Mouse (Mus musculus): Measurements from ENCODE around the gene Zbtb40. TPM values are rescaled to one million over a fixed set of nuclear protein-coding genes. Genes with fewer than 3 reads are reported as not detected.

Gene Zbtb40
- 5.0 and 5.3 TPM in 2 replicates for polyA plus RNA-seq (2014; fragmentation: Nextera tagmentation; extraction: Ambion mirVana)

DNA sequence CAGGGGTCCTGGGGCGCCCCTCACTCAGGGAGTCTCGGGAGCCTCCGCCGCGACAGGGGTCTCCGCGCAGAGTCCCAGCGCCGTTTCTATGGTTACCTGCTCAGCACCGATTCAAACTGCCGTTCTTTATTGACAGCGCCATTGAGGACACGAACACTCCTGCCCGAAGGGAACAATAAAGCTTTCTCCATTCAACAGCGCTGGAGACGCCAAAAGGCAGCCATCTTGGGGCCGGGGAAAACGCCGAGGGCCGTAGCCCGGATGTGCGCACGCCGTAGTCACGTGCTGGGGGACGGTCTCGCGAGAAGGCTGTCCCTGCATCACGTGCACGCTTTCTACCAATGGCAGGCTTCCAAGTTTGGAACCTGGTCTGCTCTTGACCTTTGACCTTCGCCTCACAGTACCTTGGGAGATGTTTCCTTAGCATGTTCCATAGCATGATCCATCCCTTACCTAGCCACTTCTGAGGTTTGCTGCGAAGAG is at the start of gene Zbtb40:
Zbtb40 (minus strand) TSS at position 252 of the 483 bp plus-strand sequence.
- Histone ChIP-seq H3K4me1 (ENCODE audit: control insufficient read depth, insufficient read depth, low read length) (peaks cover 7% of the 10 kb centered on the region), H3K9me3 (ENCODE audit: control insufficient read depth, low read length) (peaks cover 2% of the 10 kb centered on the region; the same call in 1 of the 2 replicates), H3K36me3 (ENCODE audit: control insufficient read depth, insufficient read depth, low read length) (no peaks in the 10 kb centered on the region), H3K27me3 (ENCODE audit: control insufficient read depth, insufficient read depth, low read length) (peaks cover 4% of the 10 kb centered on the region; the same call in 1 of the 2 replicates), H3K9ac (ENCODE audit: low read length) (peak within 1 kb of the TSS; percentile 66), H3K4me3 (ENCODE audit: low read depth, low read length) (peak within 1 kb of the TSS; percentile 63), H3K4me2 (ENCODE audit: low read depth) (peak within 1 kb of the TSS; percentile 69), H3K27ac (ENCODE audit: low read depth, low read length) (peak within 1 kb of the TSS; percentile 83)
- ATAC-seq (ENCODE audit: insufficient read depth, low FRiP score, low TSS enrichment) (peak; percentile 97), DNase-seq (ENCODE audit: low spot score) (peak; percentile 99)
- 2% methylated on average over 32 of the region's 32 CpGs for WGBS

DNA sequence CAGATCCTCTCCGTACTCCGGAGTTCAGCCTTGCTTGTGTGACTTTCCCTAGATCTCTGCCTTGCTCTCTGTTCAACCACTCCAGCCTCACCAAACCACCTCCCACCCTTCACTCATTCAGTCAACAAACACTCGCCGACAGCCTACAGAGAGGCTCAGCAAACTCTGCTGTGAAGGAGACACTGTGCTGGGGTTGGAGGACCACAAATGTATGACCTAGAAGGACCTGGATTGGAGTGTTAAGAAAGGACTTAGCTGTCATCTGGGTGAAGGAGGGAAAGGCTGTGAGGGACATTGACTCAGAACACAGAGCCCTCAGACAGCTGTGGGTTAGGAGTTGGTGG is 49.4 kb upstream of the Zbtb40 start:
- no peak overlapping the region for H3K9ac ChIP-seq (ENCODE audit: low read length)
- DNase-seq (ENCODE audit: low spot score) (no peak), ATAC-seq (ENCODE audit: insufficient read depth, low FRiP score, low TSS enrichment) (no peak)
- no peak overlapping the region for H3K27ac ChIP-seq (ENCODE audit: low read depth, low read length)
- H3K4me2 ChIP-seq (ENCODE audit: low read depth), result no peak overlapping the region
- no peak overlapping the region for H3K4me3 ChIP-seq (ENCODE audit: low read depth, low read length)
- H3K36me3 ChIP-seq (ENCODE audit: control insufficient read depth, insufficient read depth, low read length), result no peaks in the 10 kb centered on the region
- H3K4me1 ChIP-seq (ENCODE audit: control insufficient read depth, insufficient read depth, low read length), result no peaks in the 10 kb centered on the region
- no peaks in the 10 kb centered on the region for H3K27me3 ChIP-seq (ENCODE audit: control insufficient read depth, insufficient read depth, low read length)
- no peaks in the 10 kb centered on the region for H3K9me3 ChIP-seq (ENCODE audit: control insufficient read depth, low read length)
- WGBS, result 87% methylated on average over 4 of the region's 4 CpGs

DNA sequence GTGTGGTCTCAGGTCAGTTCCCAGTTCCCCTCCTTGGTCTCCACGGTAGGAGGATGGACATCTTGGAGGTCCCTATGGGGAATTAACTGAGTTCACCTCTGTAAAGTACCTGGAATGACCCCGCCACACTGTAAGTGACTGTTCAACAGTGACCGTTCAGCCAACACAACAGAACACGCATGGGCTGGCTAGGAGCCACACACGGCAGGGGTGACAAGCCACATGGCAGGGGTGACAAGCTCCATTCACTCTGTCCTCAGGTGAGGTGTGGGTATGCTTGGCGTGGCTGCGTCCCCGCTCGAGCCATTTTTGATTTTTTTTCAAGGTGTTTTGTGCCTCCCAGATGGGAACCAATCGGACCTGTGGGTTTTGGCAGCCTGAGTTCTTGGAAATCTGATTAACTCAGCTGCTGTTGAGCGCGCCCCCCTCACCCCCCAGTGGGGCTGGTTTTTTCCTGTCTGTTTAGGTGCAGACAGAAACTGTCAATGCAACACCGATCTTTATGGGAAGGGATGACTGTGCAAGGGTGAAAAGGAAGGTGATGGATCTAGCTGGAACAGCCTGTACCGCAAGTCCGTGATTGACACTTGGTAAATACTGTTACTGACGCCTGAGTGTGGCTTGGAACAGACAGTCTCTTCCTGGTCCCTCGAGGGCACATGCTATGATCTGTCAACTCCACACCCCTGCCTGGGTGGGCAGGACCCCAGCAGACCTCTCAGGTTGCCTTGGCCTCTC is 48.8 kb upstream of the Zbtb40 start:
- ATAC-seq (ENCODE audit: insufficient read depth, low FRiP score, low TSS enrichment) (no peak), DNase-seq (ENCODE audit: low spot score) (no peak)
- Histone ChIP-seq H3K4me1 (ENCODE audit: control insufficient read depth, insufficient read depth, low read length) (no peaks in the 10 kb centered on the region), H3K36me3 (ENCODE audit: control insufficient read depth, insufficient read depth, low read length) (no peaks in the 10 kb centered on the region), H3K4me2 (ENCODE audit: low read depth) (no peak overlapping the region), H3K4me3 (ENCODE audit: low read depth, low read length) (no peak overlapping the region), H3K9me3 (ENCODE audit: control insufficient read depth, low read length) (no peaks in the 10 kb centered on the region), H3K9ac (ENCODE audit: low read length) (no peak overlapping the region), H3K27ac (ENCODE audit: low read depth, low read length) (no peak overlapping the region), H3K27me3 (ENCODE audit: control insufficient read depth, insufficient read depth, low read length) (no peaks in the 10 kb centered on the region)
- WGBS, result 84% methylated on average over 17 of the region's 17 CpGs

DNA sequence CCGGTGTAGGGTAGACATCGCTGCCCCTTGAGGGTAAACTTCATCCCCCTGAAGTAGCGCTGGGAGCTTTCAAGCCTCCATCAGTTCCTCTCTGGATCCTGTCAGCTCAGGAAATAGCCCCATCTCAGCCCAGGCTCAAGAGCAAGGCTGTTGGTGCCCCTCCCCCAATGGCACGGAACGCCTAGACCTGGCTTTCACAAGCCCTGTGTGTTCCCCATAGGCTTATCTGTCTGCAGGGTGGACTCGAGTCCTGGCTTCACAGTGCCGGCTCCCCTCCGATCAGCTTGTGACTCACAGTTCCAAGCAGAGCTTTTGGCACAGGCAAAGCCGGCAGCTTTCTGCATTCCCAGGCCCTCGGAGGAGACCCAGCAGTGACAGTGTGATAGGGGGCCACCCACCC is 47.8 kb upstream of the Zbtb40 start:
- no peaks in the 10 kb centered on the region for H3K9me3 ChIP-seq (ENCODE audit: control insufficient read depth, low read length)
- H3K4me1 ChIP-seq (ENCODE audit: control insufficient read depth, insufficient read depth, low read length), result no peaks in the 10 kb centered on the region
- ATAC-seq (ENCODE audit: insufficient read depth, low FRiP score, low TSS enrichment), result no peak
- H3K4me3 ChIP-seq (ENCODE audit: low read depth, low read length), result no peak overlapping the region
- H3K9ac ChIP-seq (ENCODE audit: low read length), result no peak overlapping the region
- no peak overlapping the region for H3K27ac ChIP-seq (ENCODE audit: low read depth, low read length)
- DNase-seq (ENCODE audit: low spot score), result no peak
- no peak overlapping the region for H3K4me2 ChIP-seq (ENCODE audit: low read depth)
- WGBS, result 65% methylated on average over 10 of the region's 10 CpGs
- no peaks in the 10 kb centered on the region for H3K27me3 ChIP-seq (ENCODE audit: control insufficient read depth, insufficient read depth, low read length)
- no peaks in the 10 kb centered on the region for H3K36me3 ChIP-seq (ENCODE audit: control insufficient read depth, insufficient read depth, low read length)

DNA sequence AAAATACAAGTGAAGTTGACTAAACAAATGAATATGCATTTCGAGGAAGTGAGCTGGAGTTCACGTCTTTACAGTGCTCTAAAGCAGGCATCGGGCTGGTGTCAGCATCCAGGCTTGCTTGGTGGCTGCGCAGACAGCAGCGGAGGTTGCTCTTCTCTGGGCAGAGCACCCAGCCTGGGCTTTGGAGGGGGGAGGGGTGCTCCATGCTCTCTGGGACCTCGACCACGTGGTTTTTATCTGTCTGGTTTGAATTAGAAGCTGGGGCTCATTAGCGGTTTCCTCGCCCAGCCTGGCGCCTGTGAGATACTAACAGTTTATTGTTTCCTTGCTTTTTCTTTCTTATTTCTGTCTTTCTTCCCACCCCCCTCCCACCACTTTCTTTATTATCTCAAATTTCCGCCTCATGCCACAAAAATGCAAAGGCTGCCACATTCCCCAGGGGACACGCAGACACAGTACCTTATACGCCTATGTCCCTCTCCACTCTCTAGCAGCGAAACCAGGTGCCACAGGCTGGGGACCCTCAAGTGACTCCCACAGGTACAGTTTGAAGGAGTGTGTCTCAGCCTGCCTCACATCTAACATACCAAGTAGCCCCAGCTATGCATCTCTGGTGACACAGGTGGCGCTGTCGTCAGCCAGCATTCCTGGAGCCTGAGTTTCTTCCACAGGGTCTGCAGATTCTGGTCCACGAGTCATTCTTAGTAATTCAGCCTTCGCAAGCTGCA is 36.6 kb upstream of the Zbtb40 start:
- H3K27ac ChIP-seq (ENCODE audit: low read depth, low read length), result no peak overlapping the region
- no peaks in the 10 kb centered on the region for H3K4me1 ChIP-seq (ENCODE audit: control insufficient read depth, insufficient read depth, low read length)
- H3K4me3 ChIP-seq (ENCODE audit: low read depth, low read length), result no peak overlapping the region
- H3K9ac ChIP-seq (ENCODE audit: low read length), result no peak overlapping the region
- no peaks in the 10 kb centered on the region for H3K36me3 ChIP-seq (ENCODE audit: control insufficient read depth, insufficient read depth, low read length)
- DNase-seq (ENCODE audit: low spot score) (peak; percentile 33), ATAC-seq (ENCODE audit: insufficient read depth, low FRiP score, low TSS enrichment) (no peak)
- H3K27me3 ChIP-seq (ENCODE audit: control insufficient read depth, insufficient read depth, low read length), result no peaks in the 10 kb centered on the region
- WGBS, result 59% methylated on average over 18 of the region's 18 CpGs
- no peaks in the 10 kb centered on the region for H3K9me3 ChIP-seq (ENCODE audit: control insufficient read depth, low read length)
- H3K4me2 ChIP-seq (ENCODE audit: low read depth), result no peak overlapping the region

DNA sequence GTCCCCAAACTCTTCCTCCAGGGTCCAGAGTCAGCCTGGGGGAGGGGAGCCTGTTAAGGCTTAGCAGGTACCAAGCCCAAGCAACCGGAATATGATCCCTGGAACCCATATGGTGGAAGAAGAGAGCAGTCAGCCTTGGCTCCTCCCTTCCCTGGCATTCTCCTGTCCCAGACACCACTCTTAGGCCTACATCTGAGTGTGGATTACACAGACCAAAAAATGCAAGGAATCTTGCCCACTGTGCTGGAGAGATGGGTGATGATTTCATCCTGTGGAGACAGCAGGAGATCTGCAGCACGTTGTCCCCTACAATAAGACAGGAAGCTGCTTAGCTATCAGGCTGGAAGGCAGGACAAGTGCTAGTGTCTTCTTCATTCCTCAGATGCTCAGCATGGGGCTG is 34.3 kb upstream of the Zbtb40 start:
- 70% methylated on average over 2 of the region's 2 CpGs for WGBS
- ATAC-seq (ENCODE audit: insufficient read depth, low FRiP score, low TSS enrichment) (no peak), DNase-seq (ENCODE audit: low spot score) (no peak)
- Histone ChIP-seq H3K9me3 (ENCODE audit: control insufficient read depth, low read length) (no peaks in the 10 kb centered on the region), H3K4me3 (ENCODE audit: low read depth, low read length) (no peak overlapping the region), H3K36me3 (ENCODE audit: control insufficient read depth, insufficient read depth, low read length) (no peaks in the 10 kb centered on the region), H3K4me1 (ENCODE audit: control insufficient read depth, insufficient read depth, low read length) (no peaks in the 10 kb centered on the region), H3K27ac (ENCODE audit: low read depth, low read length) (no peak overlapping the region), H3K4me2 (ENCODE audit: low read depth) (no peak overlapping the region), H3K9ac (ENCODE audit: low read length) (no peak overlapping the region), H3K27me3 (ENCODE audit: control insufficient read depth, insufficient read depth, low read length) (no peaks in the 10 kb centered on the region)

DNA sequence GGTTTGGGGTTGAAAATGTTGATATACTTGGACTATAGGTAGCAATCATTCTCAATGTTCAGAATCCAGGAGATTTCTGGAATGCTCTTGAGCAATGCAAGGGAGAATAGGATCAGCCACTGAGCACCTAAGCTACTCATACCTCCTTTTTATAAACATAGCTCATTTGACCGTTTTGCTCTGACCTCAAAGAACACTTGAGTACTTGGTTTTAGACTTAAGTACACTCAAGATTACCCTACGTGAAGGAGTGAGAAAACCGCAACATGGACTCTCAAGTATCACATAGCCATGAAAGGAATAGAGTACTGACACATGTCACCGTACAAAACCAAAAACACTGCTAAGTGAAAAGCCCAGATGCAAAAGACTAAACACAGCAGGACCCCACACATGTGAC is 32.8 kb upstream of the Zbtb40 start:
- Histone ChIP-seq H3K4me1 (ENCODE audit: control insufficient read depth, insufficient read depth, low read length) (no peaks in the 10 kb centered on the region), H3K27me3 (ENCODE audit: control insufficient read depth, insufficient read depth, low read length) (no peaks in the 10 kb centered on the region), H3K4me2 (ENCODE audit: low read depth) (no peak overlapping the region), H3K27ac (ENCODE audit: low read depth, low read length) (no peak overlapping the region), H3K4me3 (ENCODE audit: low read depth, low read length) (no peak overlapping the region), H3K9me3 (ENCODE audit: control insufficient read depth, low read length) (no peaks in the 10 kb centered on the region), H3K36me3 (ENCODE audit: control insufficient read depth, insufficient read depth, low read length) (no peaks in the 10 kb centered on the region), H3K9ac (ENCODE audit: low read length) (no peak overlapping the region)
- ATAC-seq (ENCODE audit: insufficient read depth, low FRiP score, low TSS enrichment) (no peak), DNase-seq (ENCODE audit: low spot score) (no peak)
- whole genome bisulfite sequencing, result 94% methylated on average over 4 of the region's 4 CpGs

DNA sequence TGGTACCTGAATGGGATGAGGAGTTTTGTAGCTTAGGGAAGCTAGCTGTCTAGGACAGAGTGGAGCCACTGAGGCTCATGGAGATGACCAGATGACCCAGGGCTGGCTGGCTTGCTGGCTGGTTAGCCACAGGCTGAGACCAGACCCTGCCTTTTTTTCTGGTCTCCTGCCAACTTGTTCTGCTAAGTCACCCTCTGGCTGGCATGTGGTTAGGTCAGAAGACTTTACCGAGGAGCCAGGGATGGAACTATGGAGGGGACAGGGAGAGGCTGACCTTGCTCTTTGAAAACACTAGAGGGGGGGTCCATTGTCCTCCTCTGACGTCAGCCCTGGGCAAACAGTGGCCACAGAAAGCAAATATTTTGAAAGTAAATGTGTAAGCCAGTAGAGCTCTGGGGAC is 28.6 kb upstream of the Zbtb40 start:
- H3K9ac ChIP-seq (ENCODE audit: low read length), result no peak overlapping the region
- no peak overlapping the region for H3K4me2 ChIP-seq (ENCODE audit: low read depth)
- no peak overlapping the region for H3K4me3 ChIP-seq (ENCODE audit: low read depth, low read length)
- ATAC-seq (ENCODE audit: insufficient read depth, low FRiP score, low TSS enrichment), result no peak
- H3K36me3 ChIP-seq (ENCODE audit: control insufficient read depth, insufficient read depth, low read length), result no peaks in the 10 kb centered on the region
- DNase-seq (ENCODE audit: low spot score), result no peak
- H3K27me3 ChIP-seq (ENCODE audit: control insufficient read depth, insufficient read depth, low read length), result no peaks in the 10 kb centered on the region
- WGBS, result 41% methylated on average over 2 of the region's 2 CpGs
- no peaks in the 10 kb centered on the region for H3K4me1 ChIP-seq (ENCODE audit: control insufficient read depth, insufficient read depth, low read length)
- no peak overlapping the region for H3K27ac ChIP-seq (ENCODE audit: low read depth, low read length)
- H3K9me3 ChIP-seq (ENCODE audit: control insufficient read depth, low read length), result no peaks in the 10 kb centered on the region

DNA sequence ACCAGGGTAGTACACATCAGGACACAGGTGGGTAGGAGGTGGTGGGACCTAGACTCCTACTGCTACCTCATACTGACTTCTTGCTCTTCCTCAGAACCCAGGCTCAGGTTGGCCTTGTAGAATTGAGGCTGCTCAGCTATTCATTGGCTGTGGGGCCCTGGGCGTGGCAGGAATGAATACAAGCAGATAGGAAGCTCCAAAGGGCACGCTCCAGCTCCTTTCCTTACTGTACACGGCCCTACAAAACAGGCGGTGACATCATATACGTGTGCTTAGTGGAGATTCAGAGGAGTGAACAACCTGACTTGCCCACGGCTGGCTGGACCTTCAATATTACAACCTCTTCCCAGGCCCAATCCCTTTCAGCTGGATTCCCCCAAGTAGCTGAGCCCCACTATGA is 22.6 kb upstream of the Zbtb40 start:
- ATAC-seq (ENCODE audit: insufficient read depth, low FRiP score, low TSS enrichment), result no peak
- Histone ChIP-seq H3K27ac (ENCODE audit: low read depth, low read length) (no peak overlapping the region), H3K4me3 (ENCODE audit: low read depth, low read length) (no peak overlapping the region), H3K4me1 (ENCODE audit: control insufficient read depth, insufficient read depth, low read length) (peaks cover 4% of the 10 kb centered on the region; the same call in 1 of the 2 replicates), H3K9me3 (ENCODE audit: control insufficient read depth, low read length) (no peaks in the 10 kb centered on the region), H3K36me3 (ENCODE audit: control insufficient read depth, insufficient read depth, low read length) (no peaks in the 10 kb centered on the region), H3K27me3 (ENCODE audit: control insufficient read depth, insufficient read depth, low read length) (no peaks in the 10 kb centered on the region), H3K4me2 (ENCODE audit: low read depth) (no peak overlapping the region), H3K9ac (ENCODE audit: low read length) (no peak overlapping the region)
- DNase-seq (ENCODE audit: low spot score), result no peak
- 79% methylated on average over 6 of the region's 6 CpGs for WGBS

Measured in neural tube, embryonic 11.5 days (tissue).